Mouse (Mus musculus) frontal cortex, postnatal 36 days (tissue): ENCODE measurements around the gene Fscn2.
A peak's percentile ranks its signal among the peaks of the same experiment; 100 is the strongest.

ENCODE experiments used
- DNase-seq, 2 experiments: peaks; one replicate each; pipeline ENCODE4 v3.0.0; 2022; ENCODE audit warnings: low spot score in 2 of 2

Gene Fscn2

DNA sequence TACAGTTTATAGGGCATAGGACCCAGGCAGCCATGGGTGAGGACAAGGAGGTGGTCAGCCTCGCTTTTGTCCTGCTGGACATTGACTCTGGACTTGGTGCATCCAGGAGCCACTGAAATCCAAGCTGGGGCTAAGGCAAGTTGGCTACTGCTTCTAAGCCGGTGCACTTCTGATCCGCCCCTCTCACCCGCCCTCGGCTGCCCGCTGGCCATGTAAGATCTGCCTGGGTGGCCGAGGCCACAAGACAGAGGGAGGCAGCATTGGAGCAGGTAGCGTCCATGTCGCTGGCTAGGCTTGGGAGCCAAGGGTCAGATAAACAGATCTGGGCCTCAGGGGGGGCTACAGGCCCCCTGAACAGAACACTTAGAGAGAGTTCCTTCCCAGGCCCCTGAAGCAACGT lies at the start of gene Fscn2:
TSS of gene Fscn2 (plus strand) at position 240 of the 400 bp plus-strand sequence.
- no peak for DNase-seq

DNA sequence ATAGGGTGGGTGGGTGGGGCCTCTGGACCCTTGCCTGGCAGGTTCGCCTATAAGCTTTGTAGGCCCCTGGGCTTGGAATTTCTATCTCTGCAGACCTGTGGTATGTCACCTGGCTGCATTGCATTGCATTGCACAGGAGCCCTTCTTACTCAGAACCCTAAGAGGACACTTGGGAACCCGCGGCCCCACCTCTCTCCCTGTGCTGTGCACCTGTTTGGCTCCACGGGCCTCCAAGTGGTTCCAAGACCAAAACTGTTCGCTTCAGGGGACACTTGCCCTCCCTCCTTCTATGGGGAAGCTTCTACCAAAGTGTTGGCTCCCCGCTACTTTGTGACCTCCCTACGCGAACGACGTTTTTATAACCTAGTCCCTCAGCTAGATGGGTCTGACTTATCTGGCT lies 49.8 kb upstream of the Fscn2 start:
- no peak for DNase-seq

DNA sequence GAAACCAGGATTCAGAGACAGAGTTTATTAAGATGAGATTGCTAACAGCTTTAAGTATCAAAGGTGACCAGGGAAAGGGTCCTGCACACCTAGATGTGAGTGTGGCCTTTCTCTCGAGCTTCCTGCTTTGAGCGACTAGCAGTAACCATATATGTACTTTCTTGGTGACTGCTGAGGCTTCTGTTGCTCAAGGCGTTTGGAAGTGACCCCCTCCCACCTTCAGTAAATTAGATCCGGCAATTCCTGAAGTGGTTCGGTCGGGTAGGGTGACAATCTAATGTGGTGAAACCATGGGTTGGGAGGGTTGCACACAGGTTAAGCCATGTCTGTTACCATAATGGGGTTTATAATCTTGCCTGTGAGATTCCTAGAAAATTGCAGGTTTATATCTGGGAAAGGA lies 49.3 kb upstream of the Fscn2 start:
- DNase-seq: no peak

DNA sequence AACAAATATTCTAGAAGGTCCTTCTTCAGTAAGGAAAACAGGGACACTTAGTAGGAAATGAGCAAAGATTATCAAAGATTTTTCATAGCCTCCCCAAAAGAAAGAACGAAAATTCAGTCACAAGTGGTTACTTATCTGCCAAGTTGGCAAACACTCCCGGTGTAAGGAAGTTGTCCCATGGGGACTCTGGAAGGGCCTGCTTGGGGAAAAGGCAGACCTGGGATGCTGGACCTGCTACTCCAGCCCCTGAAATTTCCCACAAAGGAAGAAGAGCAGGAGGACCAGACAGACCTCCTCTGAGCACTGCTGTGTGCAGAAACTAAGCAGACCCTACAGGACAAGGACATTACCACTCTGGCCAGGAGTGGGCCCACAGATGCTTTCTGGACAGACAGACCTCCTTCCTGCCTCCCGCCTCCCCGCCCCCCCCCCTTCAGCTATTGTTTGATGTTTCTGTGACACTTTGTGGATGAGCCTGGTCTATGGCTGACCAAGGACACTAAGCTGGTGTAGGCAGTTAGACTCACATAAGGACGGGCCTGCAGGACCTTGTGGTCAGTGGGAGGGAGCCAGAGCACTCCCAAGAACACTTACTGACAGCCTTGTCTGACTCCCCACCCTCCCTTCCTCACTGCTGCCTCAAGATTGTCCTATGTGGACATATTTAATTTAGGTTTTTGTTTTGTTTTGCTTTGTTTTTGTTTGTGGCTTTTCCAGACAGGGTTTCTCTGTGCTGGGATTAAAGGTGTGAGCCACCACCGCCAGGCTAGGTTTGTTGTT lies 47.2 kb upstream of the Fscn2 start:
- no peak for DNase-seq

DNA sequence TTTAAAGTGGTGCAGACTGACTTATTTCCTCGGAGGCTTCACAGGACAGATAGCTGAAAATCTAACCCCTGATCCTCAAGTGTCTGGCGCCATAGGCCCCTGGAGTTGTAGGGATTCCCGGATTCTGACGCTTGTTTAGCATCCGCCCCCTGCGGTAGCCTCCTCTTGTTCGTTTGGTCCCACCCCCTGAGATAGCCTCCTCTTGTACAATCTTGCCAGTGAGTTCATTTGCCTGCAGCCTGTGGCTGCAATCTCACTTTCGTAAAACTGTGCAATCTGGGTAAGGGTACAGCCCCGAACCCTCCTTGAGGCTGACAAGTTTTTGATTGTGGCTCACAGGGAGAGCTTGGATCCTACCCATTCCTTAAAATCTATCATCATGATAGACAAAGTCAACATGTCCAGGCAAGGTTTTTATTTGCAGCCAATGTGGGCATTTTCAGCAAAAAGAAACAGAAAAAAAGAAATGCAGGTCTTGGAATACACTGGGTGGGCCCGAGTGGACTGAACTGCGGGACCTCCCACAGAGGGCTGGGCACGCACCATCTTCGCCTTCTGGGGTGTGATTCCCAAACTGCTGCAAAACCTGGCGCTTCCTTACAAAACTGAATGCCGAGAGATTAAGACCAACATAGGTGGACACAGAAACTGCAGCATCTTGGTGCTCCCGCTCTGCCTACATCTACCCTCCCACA lies 46.5 kb upstream of the Fscn2 start:
- no peak for DNase-seq

DNA sequence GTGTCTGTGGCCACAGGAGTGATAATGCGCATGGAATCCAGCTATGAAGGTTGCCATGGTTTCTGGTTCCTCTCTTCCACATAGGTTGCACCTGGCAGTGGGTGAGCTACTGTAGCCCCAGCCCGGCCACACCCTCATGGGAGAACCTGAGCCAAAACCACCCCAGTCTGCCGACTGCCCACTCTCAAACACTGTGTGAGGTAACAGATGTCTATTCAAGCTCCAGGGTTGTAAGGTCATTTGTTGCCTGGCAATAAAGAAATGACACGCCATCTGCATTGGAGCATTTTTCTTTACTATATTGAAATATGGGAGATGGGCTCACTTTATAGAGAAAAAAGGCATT lies 45.9 kb upstream of the Fscn2 start:
- DNase-seq: peak; percentile 46 to 65

DNA sequence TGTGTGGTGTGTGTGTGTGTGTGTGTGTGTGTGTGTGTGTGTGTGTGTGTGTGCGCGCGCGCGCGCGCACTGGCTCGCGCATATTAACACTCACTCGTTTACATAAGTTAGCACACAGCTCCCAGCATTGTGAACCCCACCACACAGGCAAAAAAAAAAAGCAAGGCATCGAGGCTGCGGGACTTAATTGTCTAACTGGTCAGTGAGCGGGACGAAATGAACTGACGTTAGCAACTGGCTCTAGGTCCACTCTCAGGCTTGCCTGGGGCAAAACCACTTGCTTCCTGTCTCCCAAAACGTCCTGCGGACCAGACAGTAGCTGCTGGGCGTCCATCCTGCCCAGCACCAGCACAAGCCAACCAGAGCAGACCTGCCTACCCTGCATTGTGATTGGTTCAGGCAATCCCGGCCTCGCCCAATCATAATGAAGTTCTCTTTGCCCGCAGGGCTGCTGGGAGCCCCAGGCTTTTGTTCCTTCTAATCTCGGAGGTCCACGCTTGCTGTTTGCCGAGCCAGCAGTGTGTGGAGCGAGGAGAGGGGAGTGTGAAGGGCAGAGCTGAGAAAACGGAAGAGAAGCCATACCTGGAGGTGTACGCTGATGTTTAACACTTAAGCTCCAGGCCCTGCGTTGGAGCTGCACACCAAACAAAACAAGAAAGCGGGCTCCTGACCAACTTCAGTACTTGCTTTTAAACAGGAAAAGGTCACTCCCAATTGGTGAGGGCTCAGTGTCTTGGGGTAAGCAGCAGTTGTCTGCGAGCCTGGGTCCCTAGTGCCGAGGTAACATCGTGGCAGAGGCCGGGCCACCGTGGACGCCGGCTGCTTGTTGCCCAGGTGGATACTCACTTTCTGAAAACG lies 45.3 kb upstream of the Fscn2 start:
- DNase-seq: peak; percentile 94 to 96

DNA sequence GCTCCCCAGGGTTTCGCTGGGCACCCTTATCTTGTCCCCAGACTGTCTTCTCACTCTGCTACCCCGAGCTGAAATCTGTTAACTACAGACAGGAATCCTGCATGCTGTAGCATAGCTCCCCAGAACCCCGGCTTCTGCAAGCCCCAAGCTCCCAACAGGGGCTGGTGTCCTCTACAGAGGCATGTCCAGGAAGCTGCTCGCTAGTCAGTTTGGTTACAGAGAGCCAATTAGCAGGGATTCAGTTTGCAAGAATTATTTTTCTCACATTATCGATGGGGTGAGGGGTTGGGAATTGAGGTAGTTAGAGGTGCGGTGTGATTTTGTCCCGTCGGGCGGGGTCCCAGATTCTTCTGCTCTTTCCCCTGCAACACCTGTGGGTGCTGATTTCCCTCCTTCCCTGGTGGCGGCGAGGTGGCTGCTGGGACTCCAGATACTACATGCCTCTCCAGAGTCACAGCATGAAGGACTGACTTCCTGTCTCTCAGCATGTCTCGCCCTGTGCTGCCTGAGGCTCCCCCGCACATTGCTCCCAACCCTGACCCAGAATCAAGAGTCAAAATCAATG lies 44.6 kb upstream of the Fscn2 start:
- no peak for DNase-seq

DNA sequence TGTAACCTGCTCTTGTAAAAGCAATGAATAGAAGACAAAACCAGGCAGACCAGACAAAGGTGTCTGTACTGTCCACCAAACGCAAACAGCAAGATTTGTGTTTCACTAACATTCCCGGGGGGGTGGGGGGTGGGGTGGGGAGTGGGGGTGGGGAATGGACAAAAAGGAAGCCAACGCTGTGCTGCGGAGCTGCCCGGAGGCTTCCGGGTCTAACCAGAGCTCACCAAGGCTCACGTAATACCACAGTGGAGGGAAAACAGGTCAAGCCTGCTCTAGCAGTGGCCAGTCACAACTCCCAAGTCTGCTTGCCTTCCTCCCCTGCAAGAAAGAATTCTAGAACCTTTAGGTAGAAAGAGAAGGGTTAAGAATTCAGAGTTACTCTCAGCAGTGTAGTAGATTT lies 43.9 kb upstream of the Fscn2 start:
- DNase-seq: no peak

DNA sequence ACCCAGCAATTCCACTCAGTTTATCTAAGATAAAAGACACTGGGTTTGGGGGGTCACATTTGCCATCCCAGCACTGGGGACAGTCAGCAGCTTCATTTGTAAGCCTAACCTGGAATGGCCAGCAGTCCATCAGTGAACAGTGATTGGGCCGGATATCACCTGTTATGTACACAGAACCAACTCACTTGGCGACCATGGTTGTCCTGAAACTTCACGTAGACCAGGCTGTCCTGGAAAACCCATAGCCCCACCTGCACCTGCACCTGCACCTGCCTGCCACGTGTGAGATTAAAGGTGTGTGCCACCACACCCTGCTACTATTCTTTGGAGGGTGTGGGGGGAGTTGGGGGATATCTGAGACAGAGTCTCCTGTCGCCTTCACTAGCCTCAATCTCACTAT lies 42.0 kb upstream of the Fscn2 start:
- DNase-seq: no peak

DNA sequence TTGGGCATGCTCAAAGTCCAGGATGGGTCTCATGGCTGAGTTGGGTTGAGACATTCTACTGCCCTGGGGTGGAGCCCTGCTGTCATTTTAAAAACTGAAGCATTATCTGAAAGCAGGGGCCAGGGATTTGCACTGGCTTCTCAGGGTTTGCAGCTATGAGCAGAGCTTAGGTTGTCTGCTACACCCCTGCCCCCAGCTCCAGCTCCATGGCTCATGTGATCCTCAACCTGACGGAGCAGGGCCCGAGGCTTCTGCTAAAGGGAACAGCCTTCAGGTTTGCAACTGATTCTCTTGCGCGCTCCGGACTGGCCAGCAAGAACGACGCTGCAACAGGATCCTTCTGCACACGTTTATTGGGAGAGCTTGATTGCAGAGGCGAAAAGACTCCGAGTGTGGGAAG lies 41.2 kb upstream of the Fscn2 start:
- DNase-seq: no peak

DNA sequence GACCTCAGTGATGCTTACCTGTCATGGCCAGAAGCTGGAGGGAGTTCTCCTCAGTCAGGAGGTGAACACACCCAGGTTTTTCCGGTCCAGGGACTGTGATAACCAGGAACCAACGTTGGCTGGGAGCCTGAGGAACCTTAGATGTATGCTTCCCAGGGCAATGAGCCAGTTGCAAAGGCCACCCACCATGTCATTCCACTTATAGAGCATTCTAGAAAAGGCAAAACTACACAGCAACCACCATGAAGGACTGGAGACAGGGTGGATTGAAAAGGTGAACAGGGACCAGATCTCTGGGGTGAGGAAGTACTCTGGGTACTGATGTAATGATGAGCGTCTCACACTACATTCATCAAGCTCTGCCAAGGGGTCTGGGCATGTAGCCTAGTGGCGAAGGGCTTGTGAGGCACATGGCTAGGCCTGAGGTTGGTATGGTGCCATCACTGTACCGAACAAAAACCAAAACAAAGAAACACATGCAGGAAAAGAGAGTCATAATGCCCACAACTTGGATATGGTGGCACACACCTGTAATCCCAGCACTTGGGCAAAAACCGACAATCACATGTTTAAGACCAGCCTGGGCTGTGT lies 25.8 kb upstream of the Fscn2 start:
- DNase-seq: no peak

DNA sequence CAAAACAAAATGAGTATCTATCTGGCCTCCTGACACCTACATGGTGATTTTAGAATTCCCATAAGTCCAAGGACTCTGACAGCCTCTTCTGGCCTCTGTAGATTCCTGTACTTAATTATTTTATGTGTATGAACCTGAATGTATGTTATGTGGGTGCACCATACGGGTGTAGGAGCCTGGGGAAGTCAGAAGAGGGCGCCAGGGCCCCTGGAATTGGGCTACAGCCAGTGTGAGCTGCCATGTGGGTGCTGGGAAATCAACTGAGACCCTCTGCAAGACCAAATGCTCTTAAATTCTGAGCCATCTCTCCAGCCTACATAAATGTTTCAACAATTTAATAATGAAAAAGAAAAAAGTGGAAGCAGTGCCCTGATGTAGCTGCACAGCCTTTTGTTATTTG lies 23.9 kb upstream of the Fscn2 start:
- no peak for DNase-seq

DNA sequence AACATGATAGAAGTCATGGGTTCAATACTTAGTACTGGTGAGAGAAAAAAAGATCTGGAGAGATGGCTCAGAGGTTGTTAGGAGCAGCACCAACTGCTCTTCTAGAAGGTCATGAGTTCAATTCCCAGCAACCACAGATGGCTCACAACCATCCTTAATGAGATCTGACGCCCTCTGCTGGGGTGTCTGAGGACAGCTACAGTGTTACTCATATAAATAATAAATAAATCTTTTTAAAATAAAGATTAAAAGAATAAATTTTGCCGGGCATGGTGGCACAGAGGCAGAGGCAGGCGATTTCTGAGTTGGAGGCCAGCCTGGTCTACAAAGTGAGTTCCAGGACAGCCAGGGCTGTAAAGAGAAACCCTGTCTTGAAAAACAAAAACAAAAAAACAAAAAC lies 22.5 kb upstream of the Fscn2 start:
- no peak for DNase-seq

DNA sequence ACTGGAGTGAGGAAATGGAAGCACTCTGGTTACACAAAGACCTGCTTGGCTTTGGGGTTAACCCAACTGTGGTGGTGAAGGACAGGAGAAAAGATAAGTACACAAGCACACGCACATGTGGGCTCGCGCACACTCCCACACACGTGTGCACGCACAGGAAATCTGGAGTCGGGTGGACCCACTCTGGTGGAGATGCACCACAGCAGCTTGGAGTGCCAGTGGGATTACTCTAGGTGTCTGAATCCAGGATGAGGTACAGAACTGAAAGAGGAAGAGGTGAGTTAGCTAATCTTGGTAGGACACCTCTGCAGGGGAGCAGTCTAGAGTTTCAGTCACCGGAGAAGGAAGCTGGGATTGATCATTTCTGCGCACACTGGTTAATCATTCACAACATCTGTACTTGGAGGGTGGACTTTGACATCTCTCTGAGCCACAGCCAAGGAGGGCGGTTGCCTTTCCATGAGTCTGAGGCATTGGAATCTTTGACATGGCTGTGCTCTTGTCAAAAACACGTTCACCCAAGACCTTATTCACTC lies 21.3 kb upstream of the Fscn2 start:
- DNase-seq: no peak

DNA sequence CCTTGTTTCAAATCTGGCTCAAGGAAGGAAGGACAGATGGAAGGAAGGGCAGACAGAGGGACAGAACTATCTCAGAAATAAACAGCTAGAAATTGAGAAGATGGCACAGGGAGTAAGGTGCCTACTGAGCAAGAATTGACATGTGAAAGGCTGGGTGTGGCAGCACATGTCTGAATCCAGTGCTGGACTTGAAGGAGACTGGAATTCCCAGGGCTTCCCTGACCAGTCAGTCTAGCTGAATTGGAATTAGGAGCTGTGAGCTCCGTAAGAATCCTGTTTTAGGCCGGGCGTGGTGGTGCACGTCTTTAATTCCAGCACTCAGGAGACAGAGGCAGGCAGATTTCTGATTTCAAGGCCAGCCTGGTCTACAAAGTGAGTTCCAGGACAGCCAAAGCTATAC lies 19.7 kb upstream of the Fscn2 start:
- no peak for DNase-seq

DNA sequence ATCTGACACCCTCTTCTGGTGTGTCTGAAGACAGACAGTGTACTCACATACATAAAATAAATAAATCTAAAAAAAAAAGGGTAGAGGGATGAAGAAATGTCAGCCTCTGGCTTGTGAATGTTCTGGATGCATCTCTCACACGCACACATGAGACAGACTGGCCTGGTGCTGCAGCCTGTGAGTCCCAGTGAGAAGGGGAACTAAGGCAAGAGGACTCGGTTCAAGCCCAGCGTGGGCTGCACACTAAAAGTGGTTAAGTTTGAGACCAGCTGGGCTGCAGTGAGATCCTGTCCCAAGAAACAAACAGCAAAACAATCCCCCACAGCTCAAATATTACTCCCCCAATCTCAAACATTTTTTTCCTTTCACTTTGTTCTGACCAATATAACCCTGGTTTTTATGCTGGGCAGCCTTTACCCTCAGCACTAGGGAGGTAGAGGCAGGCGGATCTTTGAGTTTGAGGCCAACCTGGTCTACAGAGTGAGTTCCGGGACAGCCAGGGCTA lies 18.6 kb upstream of the Fscn2 start:
- DNase-seq: no peak

DNA sequence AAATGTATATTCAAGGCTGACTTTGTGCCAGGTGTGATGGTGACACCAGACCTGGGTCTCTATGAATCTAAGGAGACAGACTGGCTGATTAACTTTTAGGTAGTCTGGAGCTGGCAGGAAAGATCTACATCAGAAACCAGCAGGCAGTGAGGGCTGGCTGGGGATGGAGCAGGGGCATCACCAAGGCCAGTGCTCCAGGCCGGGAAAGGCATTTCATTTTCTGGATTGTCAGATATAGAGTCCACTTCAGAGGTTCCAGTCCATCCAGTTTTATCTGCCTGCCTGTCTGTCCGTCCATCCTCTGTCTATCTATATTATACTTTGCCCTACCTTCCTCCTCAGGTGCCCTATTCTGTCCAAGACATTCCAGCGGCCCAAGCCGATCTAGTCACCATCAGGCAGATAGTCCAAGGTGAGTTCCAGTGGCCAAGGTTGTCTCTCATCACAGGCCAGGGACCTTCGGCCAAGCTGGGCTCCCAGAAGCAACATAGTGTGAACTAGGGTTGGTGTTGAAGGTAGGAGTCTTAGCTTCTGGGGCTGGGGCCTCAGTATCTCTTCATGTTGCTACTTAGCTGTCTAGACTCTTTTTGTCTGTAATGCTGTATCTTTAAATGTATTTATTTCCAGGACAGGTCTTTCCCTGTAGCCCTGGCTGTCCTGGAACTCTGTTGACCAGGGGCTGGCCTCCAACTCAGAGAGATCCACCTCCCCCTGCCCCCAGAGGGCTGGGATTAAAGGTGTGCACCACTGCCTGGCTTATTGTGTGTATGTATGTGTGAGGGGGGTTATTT lies 17.6 kb upstream of the Fscn2 start:
- no peak for DNase-seq

DNA sequence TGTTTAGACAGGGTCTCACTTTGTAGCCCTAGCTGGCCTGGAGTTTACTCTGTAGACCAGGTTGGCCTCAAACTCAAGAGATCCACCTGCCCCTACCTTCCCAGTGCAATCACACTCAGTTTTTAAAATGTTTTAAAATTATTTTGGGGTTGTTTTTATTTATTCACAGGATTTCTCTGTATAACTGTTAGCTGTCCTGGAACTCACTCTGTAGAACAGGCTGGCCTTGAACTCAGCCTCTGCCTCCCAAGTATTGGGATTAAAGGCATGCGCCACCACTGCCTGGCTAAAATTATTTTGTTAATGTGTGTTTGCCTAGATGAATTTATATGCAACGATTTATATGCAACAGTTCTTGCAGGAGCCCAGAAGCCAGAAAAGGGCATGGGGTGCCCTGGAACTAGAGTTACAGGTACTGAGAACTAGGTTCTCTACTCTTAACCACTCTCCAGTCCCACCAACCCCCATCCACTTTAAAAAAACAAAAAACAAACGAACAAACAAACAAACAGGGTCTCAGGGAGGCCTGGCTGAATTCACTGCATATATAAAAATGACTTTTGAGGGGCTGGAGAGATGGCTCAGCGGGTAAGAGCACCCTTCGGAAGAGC lies 16.9 kb upstream of the Fscn2 start:
- DNase-seq: no peak

DNA sequence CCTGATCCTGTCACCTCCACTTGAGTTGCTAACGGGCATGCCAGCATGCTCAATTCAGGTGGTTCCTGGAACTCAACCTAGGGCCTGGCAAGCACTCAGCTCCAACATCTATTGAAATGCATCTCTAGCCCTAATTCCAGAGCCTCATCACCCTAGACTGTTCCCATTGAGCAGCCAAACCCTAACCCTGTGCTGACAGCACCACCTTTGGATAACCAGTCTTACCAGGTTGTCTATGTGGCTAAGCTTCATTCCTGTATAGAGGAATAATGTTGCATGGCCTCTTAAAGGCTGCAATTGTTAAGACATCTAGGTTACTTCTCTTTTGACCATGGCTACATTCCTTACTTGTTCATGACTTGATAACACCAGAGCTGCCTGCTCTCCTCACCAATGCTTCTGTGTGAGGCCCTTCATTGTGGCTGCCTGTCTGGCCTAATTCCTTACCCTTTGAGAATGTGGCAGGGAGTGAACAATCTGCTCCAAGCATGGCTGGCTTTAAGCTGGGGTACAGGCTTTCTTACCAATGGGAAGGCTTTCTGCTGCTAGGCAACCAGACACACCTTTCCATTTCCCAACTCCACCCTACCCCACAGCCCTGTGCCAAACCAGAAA lies 16.2 kb upstream of the Fscn2 start:
- no peak for DNase-seq
